Mouse (Mus musculus) G1E (cell line): ENCODE data around the gene Ephx4. TPM values are rescaled to one million over a fixed set of nuclear protein-coding genes. Genes with fewer than 3 reads are reported as not detected.
"Not testable (repeated sequence)": the region's sequence is repeated elsewhere in the genome, so short reads cannot be mapped to it uniquely, and the experiment has no call there.

Source experiments
- ATAC-seq: 2 replicates; pipeline ENCODE4 v1.8.0; 2016; ENCODE audit warnings: mild to moderate bottlenecking; ENCODE audit not compliant: insufficient number of reproducible peaks, poor library complexity, low FRiP score, severe bottlenecking; ENCODE audit errors: extremely low read depth
- DNase-seq: peaks from one replicate; pipeline ENCODE4 v3.0.0; 2012; ENCODE audit warnings: low spot score
- H3K27me3 ChIP-seq: 2 replicates; pipeline ENCODE4 v1.6.1; 2012; ENCODE audit warnings: mild to moderate bottlenecking, low read length, inconsistent platforms; ENCODE audit not compliant: insufficient read depth
- H3K36me3 ChIP-seq: replicated peaks from 2 replicates; pipeline ENCODE3; 2012; ENCODE audit warnings: mild to moderate bottlenecking, inconsistent platforms
- H3K4me1 ChIP-seq: 2 replicates; pipeline ENCODE4 v1.6.1; 2012; ENCODE audit warnings: low read depth, low read length, inconsistent platforms, mixed read lengths; ENCODE audit not compliant: insufficient read depth
- H3K4me3 ChIP-seq: 2 replicates; pipeline ENCODE4 v1.5.1; 2012; ENCODE audit warnings: low read depth, mild to moderate bottlenecking, inconsistent platforms, low read length, moderate library complexity, mixed read lengths
- H3K9me3 ChIP-seq: replicated peaks from 2 replicates; pipeline ENCODE4 v1.6.1; 2012; ENCODE audit warnings: inconsistent platforms
- CTCF ChIP-seq: IDR thresholded peaks from 2 replicates; pipeline ENCODE4 v1.5.1; 2012; ENCODE audit warnings: low read depth, low read length, inconsistent platforms, mixed read lengths
- GATA1 ChIP-seq: IDR thresholded peaks from 2 replicates; pipeline ENCODE4 v1.6.1; 2012; ENCODE audit warnings: borderline replicate concordance, low read length, inconsistent platforms, mixed read lengths
- GATA2 ChIP-seq: IDR thresholded peaks from 2 replicates; pipeline ENCODE4 v1.6.1; 2012; ENCODE audit warnings: low read depth, low read length, inconsistent platforms, borderline replicate concordance
- POLR2AphosphoS5 ChIP-seq: IDR thresholded peaks from 2 replicates; pipeline ENCODE4 v1.6.1; 2012; ENCODE audit warnings: low read depth, low read length, inconsistent platforms; ENCODE audit not compliant: insufficient replicate concordance
- TAL1 ChIP-seq: conservative IDR thresholded peaks from 2 replicates; pipeline ENCODE4 v1.6.1; 2012; ENCODE audit warnings: low read depth, low read length, inconsistent platforms, mixed read lengths
- polyA plus RNA-seq: library from polyadenylated mRNA; stranded (reverse); fragments of >175 nt; gene quantifications from 2 replicates; pipeline ENCODE4 v1.2.3, GENCODE M21; 2012
- total RNA-seq, 2 experiments: library from RNA; stranded (forward) in 1 of 2; stranded (reverse) in 1 of 2; fragments of 200-1000 nt in 1 of 2; fragments of >200 nt in 1 of 2; fragmentation: Nextera tagmentation in 1 of 2; gene quantifications; 2 replicates each; pipeline ENCODE4 v1.2.3; 2014 to 2017

Ephx4 gene
- total and polyA plus RNA-seq, 3 experiments = not detected

DNA sequence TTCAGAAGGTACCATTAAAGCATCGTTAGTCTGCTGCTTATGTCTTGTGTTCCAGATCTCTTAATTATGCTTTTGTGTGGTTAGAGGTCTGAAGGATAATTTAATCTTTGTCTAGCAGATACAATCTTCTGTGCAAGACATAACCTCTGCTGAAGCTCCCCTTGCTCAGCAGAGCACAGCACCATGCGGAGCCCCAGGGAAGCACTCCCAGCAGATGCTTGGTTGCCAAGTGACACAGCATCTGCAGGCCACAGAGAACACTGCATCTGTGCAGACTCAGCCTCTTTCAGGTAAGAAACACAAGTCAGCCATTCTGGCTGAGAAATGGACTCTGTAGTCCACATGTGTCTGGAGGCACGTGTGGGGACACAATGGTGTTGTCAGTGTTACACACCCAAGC is 32.5 kb upstream of the Ephx4 start:
- Histone ChIP-seq H3K4me1 (no peaks in the 10 kb centered on the region), H3K36me3 (no peaks in the 10 kb centered on the region), H3K27me3 (peaks cover 9% of the 10 kb centered on the region), H3K4me3 (no peak overlapping the region), H3K9me3 (no peaks in the 10 kb centered on the region)
- ATAC-seq (no peak), DNase-seq (no peak)
- no peak for TF ChIP-seq GATA2
- TF ChIP-seq POLR2AphosphoS5 = no peak

GRCm38 (mm10) chr5:107371335-107371734 is 31.2 kb upstream of the Ephx4 start:
- no peak for DNase-seq
- H3K27me3 ChIP-seq = peaks cover 9% of the 10 kb centered on the region
- TF ChIP-seq GATA2 (no peak), CTCF (no peak), GATA1 (no peak), POLR2AphosphoS5 (no peak), TAL1 (no peak)
- no peaks in the 10 kb centered on the region for H3K36me3 ChIP-seq
- H3K4me1 ChIP-seq = no peaks in the 10 kb centered on the region
- no peak for ATAC-seq
- H3K4me3 ChIP-seq = no peak overlapping the region
- H3K9me3 ChIP-seq = no peaks in the 10 kb centered on the region

DNA sequence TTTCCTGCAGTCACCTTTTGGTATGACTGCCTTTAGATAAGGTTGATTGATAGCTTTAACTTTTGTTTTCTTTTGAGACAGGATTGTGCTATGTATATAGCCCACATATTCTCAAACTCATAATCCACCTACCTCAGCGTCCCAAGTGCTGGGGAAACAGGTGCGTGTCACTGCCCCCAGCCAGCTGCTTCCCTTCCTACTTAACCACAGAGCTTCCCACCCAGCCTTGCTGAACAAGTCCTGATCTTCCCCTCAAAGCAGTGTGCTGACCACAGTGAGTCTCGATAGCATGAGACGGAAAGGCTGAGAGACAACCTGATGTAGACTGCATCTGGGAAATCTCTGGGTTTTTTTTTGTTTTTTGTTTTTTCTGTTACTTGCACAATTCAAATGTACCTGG is 29.3 kb upstream of the Ephx4 start:
- no peaks in the 10 kb centered on the region for H3K9me3 ChIP-seq
- no peak for ATAC-seq
- no peak for DNase-seq
- TF ChIP-seq GATA1 (no peak), GATA2 (no peak), TAL1 (no peak), POLR2AphosphoS5 (no peak), CTCF (no peak)
- H3K4me1 ChIP-seq = no peaks in the 10 kb centered on the region
- peaks cover 7% of the 10 kb centered on the region for H3K27me3 ChIP-seq
- H3K4me3 ChIP-seq = no peak overlapping the region
- no peaks in the 10 kb centered on the region for H3K36me3 ChIP-seq

- not testable (repeated sequence) for DNase-seq, H3K9me3 ChIP-seq, H3K36me3 ChIP-seq, H3K27me3 ChIP-seq, ATAC-seq, H3K4me3 ChIP-seq, H3K4me1 ChIP-seq
Measured at GRCm38 (mm10) chr5:107386448-107386847, 16.1 kb upstream of the Ephx4 start.

DNA sequence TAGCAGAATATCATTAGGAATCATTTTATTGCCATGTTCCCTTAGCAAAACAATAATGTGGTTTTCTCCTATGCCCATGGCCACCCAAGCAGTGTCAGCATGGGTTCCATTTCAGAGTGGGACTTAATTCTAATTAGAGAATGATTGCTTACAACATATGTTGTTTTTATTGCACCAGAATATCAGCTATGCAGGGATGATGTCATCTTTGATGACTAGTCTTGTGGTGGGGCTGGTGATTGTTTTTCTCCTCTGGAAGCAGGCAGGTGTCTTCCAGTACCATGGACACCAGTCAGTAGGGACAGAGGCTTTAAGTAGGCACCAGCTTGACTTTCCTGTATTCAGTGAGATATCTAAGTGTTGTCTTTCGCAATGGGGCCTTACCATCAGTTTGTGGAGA is 14.7 kb upstream of the Ephx4 start:
- Histone ChIP-seq H3K36me3 (no peaks in the 10 kb centered on the region), H3K27me3 (peaks cover 3% of the 10 kb centered on the region; the same call in 1 of the 2 replicates), H3K4me3 (no peak overlapping the region), H3K9me3 (no peaks in the 10 kb centered on the region), H3K4me1 (no peaks in the 10 kb centered on the region)
- no peak for DNase-seq
- ATAC-seq = no peak
- no peak for TF ChIP-seq GATA2
- TF ChIP-seq TAL1 = no peak
- TF ChIP-seq CTCF = no peak

DNA sequence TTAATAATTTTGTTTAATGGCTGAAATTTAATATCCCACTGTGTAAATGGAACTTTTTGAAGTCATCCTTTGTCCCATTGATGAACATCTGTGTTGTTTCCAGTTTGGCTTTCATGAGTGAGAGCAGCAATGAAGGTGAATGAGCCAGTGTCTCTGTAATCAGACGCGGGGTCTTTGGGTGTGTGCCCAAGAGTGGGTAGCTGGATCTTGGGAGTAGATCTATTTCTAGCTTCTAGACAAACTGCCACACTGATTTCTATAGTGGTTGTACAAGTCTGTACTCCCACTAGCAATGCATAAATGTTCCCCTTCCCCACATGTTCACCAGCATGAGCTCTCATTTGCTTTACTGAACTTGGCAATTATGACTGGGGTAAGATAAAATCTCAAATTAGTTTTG is 13.2 kb upstream of the Ephx4 start:
- Histone ChIP-seq H3K27me3 (peaks cover 6% of the 10 kb centered on the region), H3K4me1 (no peaks in the 10 kb centered on the region), H3K9me3 (no peaks in the 10 kb centered on the region), H3K36me3 (no peaks in the 10 kb centered on the region), H3K4me3 (no peak overlapping the region)
- TF ChIP-seq POLR2AphosphoS5 (no peak), CTCF (no peak), TAL1 (no peak), GATA2 (no peak), GATA1 (no peak)
- ATAC-seq = no peak
- DNase-seq = no peak

- no peak for DNase-seq
- TF ChIP-seq TAL1 (no peak), GATA2 (no peak), GATA1 (no peak), CTCF (no peak), POLR2AphosphoS5 (no peak)
- Histone ChIP-seq H3K27me3 (peaks cover 19% of the 10 kb centered on the region), H3K4me1 (no peaks in the 10 kb centered on the region), H3K9me3 (no peaks in the 10 kb centered on the region), H3K4me3 (no peak overlapping the region), H3K36me3 (no peaks in the 10 kb centered on the region)
- ATAC-seq = no peak
Measured at GRCm38 (mm10) chr5:107394437-107394836, 8.1 kb upstream of the Ephx4 start.
